Mouse (Mus musculus): Measurements from ENCODE around the gene Tbc1d25.

- TF ChIP-seq EP300 (IDR thresholded peaks at IDR 0.05; ENCODE audit: insufficient read depth, low read depth, low read length) (no peak), CTCF (IDR thresholded peaks at IDR 0.05; ENCODE audit: low read depth, low read length) (no peak)
Observed at GRCm38 (mm10) chrX:8206694-8207197, 30.8 kb upstream of the Tbc1d25 start.

Measured in ES-Bruce4 (cell line).